Mouse (Mus musculus): ENCODE results near the gene Naa10. TPM values are rescaled to one million over a fixed set of nuclear protein-coding genes. Genes with fewer than 3 reads are reported as not detected.

Naa10 gene
- polyA plus RNA-seq, 1 experiment from 2014 or later = 163 TPM

- Histone ChIP-seq H3K4me2 (replicated peaks) (no peak overlapping the region), H3K27me3 (replicated peaks) (no peaks in the 10 kb centered on the region; the same call in 1 of the 2 replicates), H3K4me1 (replicated peaks) (no peaks in the 10 kb centered on the region), H3K27ac (no peak overlapping the region), H3K9ac (no peak overlapping the region), H3K9me3 (no peaks in the 10 kb centered on the region), H3K36me3 (no peaks in the 10 kb centered on the region), H3K4me3 (replicated peaks) (no peak overlapping the region)
- no peak for ATAC-seq
- 44% methylated on average over 1 of the region's 1 CpGs for WGBS
Observed at GRCm38 (mm10) chrX:73871956-73872355, 49.8 kb downstream of the Naa10 start.

GRCm38 (mm10) chrX:73871474-73871873 lies 50.3 kb downstream of the Naa10 start:
- H3K4me3 ChIP-seq (replicated peaks) = no peak overlapping the region
- H3K9me3 ChIP-seq = no peaks in the 10 kb centered on the region
- H3K4me2 ChIP-seq (replicated peaks) = no peak overlapping the region
- no peaks in the 10 kb centered on the region for H3K4me1 ChIP-seq (replicated peaks)
- H3K27ac ChIP-seq = no peak overlapping the region
- no peak for ATAC-seq
- no peak overlapping the region for H3K9ac ChIP-seq
- no peaks in the 10 kb centered on the region for H3K36me3 ChIP-seq
- no peaks in the 10 kb centered on the region; the same call in 1 of the 2 replicates for H3K27me3 ChIP-seq (replicated peaks)

- Histone ChIP-seq H3K27ac (no peak overlapping the region), H3K36me3 (no peaks in the 10 kb centered on the region), H3K4me2 (replicated peaks) (no peak overlapping the region), H3K4me3 (replicated peaks) (no peak overlapping the region), H3K9me3 (no peaks in the 10 kb centered on the region), H3K4me1 (replicated peaks) (no peaks in the 10 kb centered on the region), H3K27me3 (replicated peaks) (no peaks in the 10 kb centered on the region; the same call in 1 of the 2 replicates), H3K9ac (no peak overlapping the region)
- no peak for ATAC-seq
- 13% methylated on average over 5 of the region's 5 CpGs for WGBS
Observed at GRCm38 (mm10) chrX:73869334-73869733, 52.4 kb downstream of the Naa10 start.

GRCm38 (mm10) chrX:73867852-73868251 lies 53.9 kb downstream of the Naa10 start:
- Histone ChIP-seq H3K27me3 (replicated peaks) (no peaks in the 10 kb centered on the region; the same call in 1 of the 2 replicates), H3K9ac (no peak overlapping the region), H3K4me3 (replicated peaks) (no peak overlapping the region), H3K27ac (no peak overlapping the region), H3K4me1 (replicated peaks) (no peaks in the 10 kb centered on the region), H3K9me3 (no peaks in the 10 kb centered on the region), H3K36me3 (no peaks in the 10 kb centered on the region), H3K4me2 (replicated peaks) (no peak overlapping the region)
- 72% methylated on average over 1 of the region's 1 CpGs for WGBS
- no peak for ATAC-seq

GRCm38 (mm10) chrX:73867256-73867655 lies 54.5 kb downstream of the Naa10 start:
- no peaks in the 10 kb centered on the region; the same call in 1 of the 2 replicates for H3K27me3 ChIP-seq (replicated peaks)
- no peak overlapping the region for H3K27ac ChIP-seq
- H3K4me2 ChIP-seq (replicated peaks) = no peak overlapping the region
- no peak overlapping the region for H3K4me3 ChIP-seq (replicated peaks)
- H3K4me1 ChIP-seq (replicated peaks) = no peaks in the 10 kb centered on the region
- no peak for ATAC-seq
- no peaks in the 10 kb centered on the region for H3K9me3 ChIP-seq
- no peaks in the 10 kb centered on the region for H3K36me3 ChIP-seq
- H3K9ac ChIP-seq = no peak overlapping the region
- WGBS = 39% methylated on average over 3 of the region's 3 CpGs

Other genes with a start within 250 kb of the Naa10 start
- 7.1 and 9.1 TPM in 2 replicates for gene Slc6a8, start 248.8 kb downstream of the Naa10 start, polyA plus RNA-seq (2015; fragmentation: Nextera tagmentation; extraction: Ambion mirVana)
- 296 and 302 TPM in 2 replicates for gene Bcap31, start 205.8 kb downstream of the Naa10 start, polyA plus RNA-seq (2015; fragmentation: Nextera tagmentation; extraction: Ambion mirVana)
- 18.5 and 20.2 TPM in 2 replicates for gene Abcd1, start 205.3 kb downstream of the Naa10 start, polyA plus RNA-seq (2015; fragmentation: Nextera tagmentation; extraction: Ambion mirVana)
- gene Plxnb3, start 164.9 kb downstream of the Naa10 start, polyA plus RNA-seq (2015; fragmentation: Nextera tagmentation; extraction: Ambion mirVana) = 0.38 TPM in 2 replicates
- 1.3 and 2.0 TPM in 2 replicates for gene Srpk3, start 147.5 kb downstream of the Naa10 start, polyA plus RNA-seq (2015; fragmentation: Nextera tagmentation; extraction: Ambion mirVana)
- gene Idh3g, start 135.0 kb downstream of the Naa10 start, polyA plus RNA-seq (2015; fragmentation: Nextera tagmentation; extraction: Ambion mirVana) = 217 and 251 TPM in 2 replicates
- 240 and 287 TPM in 2 replicates for gene Ssr4, start 134.9 kb downstream of the Naa10 start, polyA plus RNA-seq (2015; fragmentation: Nextera tagmentation; extraction: Ambion mirVana)
- gene Pdzd4, start 97.0 kb downstream of the Naa10 start, polyA plus RNA-seq (2015; fragmentation: Nextera tagmentation; extraction: Ambion mirVana) = 0.57 and 0.72 TPM in 2 replicates
- 0.05 and 0.25 TPM in 2 replicates for gene Avpr2, start 29.8 kb downstream of the Naa10 start, polyA plus RNA-seq (2015; fragmentation: Nextera tagmentation; extraction: Ambion mirVana)
- gene L1cam, start 25.8 kb downstream of the Naa10 start, polyA plus RNA-seq (2015; fragmentation: Nextera tagmentation; extraction: Ambion mirVana) = 9.0 and 9.4 TPM in 2 replicates
- gene Arhgap4, start 74 bp downstream of the Naa10 start, polyA plus RNA-seq (2015; fragmentation: Nextera tagmentation; extraction: Ambion mirVana) = 3.7 and 4.1 TPM in 2 replicates
- 154 and 197 TPM in 2 replicates for gene Renbp, start 8.9 kb upstream of the Naa10 start, polyA plus RNA-seq (2015; fragmentation: Nextera tagmentation; extraction: Ambion mirVana)
- 43.0 and 45.6 TPM in 2 replicates for gene Hcfc1, start 44.4 kb upstream of the Naa10 start, polyA plus RNA-seq (2015; fragmentation: Nextera tagmentation; extraction: Ambion mirVana)
- 53.9 and 64.9 TPM in 2 replicates for gene Irak1, start 102.0 kb upstream of the Naa10 start, polyA plus RNA-seq (2015; fragmentation: Nextera tagmentation; extraction: Ambion mirVana)
- gene Opn1mw, start 205.5 kb upstream of the Naa10 start, polyA plus RNA-seq (2015; fragmentation: Nextera tagmentation; extraction: Ambion mirVana) = not detected in 2 replicates
- gene Mecp2, start 213.4 kb upstream of the Naa10 start, polyA plus RNA-seq (2015; fragmentation: Nextera tagmentation; extraction: Ambion mirVana) = 10.7 and 10.9 TPM in 2 replicates
- gene Tex28, start 245.9 kb upstream of the Naa10 start, polyA plus RNA-seq (2015; fragmentation: Nextera tagmentation; extraction: Ambion mirVana) = not detected in 2 replicates

All from intestine, embryonic 15.5 days (tissue).